Mouse (Mus musculus) olfactory bulb, adult 2 months (tissue): Measurements from ENCODE around the gene Zfp9.

Experiments
- CTCF ChIP-seq: fragments of 200-500 bp; IDR thresholded peaks from 2 replicates; pipeline ENCODE4 v1.5.1; 2012; ENCODE audit warnings: low read depth, mild to moderate bottlenecking, low read length, moderate library complexity; ENCODE audit not compliant: insufficient read depth
- POLR2A ChIP-seq: fragments of 200-500 bp; IDR thresholded peaks from 2 replicates; pipeline ENCODE4 v1.6.1; 2012; ENCODE audit warnings: mild to moderate bottlenecking, low read depth, low read length, moderate library complexity; ENCODE audit not compliant: insufficient read depth

GRCm38 (mm10) chr6:118426666-118427065 lies 52.5 kb downstream of the Zfp9 start:
- TF ChIP-seq CTCF: no peak
- TF ChIP-seq POLR2A: no peak
